Mouse (Mus musculus) neural tube, postnatal 0 days (tissue): ENCODE measurements around the gene Olfr218. TPM values are rescaled to one million over a fixed set of nuclear protein-coding genes. Genes with fewer than 3 reads are reported as not detected.

Source experiments
- polyA plus RNA-seq: library from polyadenylated mRNA; unstranded; fragments of >200 nt; fragmentation: Nextera tagmentation; extraction: Ambion mirVana; gene quantifications from 2 replicates; pipeline ENCODE4 v1.2.1, GENCODE M21; 2015

Olfr218 gene
- polyA plus RNA-seq = not detected in 2 replicates

DNA sequence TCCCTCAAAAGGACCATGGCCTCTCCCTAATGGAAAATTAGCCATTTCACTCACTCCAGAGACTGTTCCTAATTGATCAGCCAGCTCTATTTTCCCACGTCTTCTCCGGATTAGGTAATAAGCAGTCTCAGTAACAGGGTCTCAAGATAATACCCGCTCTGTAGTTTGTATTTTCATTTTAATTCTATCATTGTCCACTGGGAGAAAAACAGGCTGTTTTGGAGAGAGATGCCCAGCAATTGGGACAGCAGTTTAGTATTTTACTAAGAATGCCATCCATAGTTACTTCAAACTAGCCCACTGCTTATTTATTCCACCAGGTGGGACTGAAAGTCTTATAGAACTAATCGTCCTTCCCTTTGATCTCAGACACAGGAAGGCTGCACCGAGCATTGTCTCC, at the start of gene Olfr218:
Gene Olfr218 (plus strand): TSS at position 301 of the 400 bp plus-strand sequence.

DNA sequence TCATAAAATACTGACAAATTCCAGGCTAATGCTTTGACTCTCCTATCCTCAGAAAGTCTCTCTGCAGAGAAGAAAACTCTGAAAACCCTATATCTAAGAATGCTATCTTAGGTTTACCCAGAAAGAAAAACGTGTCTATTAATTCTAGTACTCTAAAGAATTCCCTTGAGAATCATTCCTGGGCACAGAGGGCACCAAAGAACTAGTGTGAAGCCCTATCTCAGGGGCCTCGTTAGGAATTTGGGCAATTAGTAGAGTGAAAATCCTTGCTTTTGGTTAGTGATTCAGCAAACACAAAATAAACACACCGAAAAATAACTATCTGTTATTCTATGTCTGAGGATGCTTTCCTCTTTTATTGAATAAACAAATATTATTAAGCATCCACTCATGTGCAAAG, 7.1 kb upstream of the Olfr218 start, which contains the start of gene Olfr1406:
Gene Olfr1406 (minus strand): TSS at position 101 of the 400 bp plus-strand sequence.

DNA sequence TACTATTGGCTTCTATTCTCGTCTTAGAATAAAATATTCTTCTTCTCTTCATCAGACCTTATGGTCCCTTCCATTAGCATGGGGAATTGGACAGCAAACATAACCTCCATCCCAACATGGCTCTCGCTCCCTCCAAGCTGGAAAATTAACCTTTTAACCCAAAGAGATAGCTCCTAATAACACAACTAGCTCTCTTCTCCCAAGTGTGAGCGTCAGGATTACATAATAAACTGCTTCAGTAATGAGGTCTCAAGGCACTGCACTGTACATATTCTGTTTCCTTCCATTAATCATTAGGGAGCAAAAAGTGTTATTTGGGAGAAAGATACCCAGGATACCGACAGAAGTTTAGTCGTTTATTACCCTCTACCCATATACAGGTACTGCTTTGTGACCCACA, 14.5 kb downstream of the Olfr218 start, which contains the start of gene Olfr1404:
Gene Olfr1404 (plus strand): TSS at position 301 of the 400 bp plus-strand sequence.

DNA sequence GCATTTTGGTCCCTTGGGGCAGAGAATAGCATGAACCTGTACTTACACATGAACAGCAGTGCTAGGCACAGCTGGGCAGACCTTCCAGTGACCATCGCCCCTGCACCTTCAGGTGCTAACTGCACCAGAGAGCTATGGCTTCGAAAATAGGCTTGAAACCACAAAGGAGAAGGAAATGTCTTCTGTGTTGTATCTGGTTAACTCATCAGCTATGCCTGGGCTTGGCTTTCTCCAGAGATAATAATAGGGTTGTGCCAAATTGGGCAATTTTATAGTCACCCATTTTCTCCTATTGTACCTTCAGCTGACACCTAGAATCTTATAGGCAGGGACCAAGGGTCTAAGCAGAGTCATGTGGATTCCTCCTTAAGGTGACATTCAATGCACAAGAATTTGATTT, 29.5 kb downstream of the Olfr218 start, which contains the start of gene Fcer1a:
Gene Fcer1a (minus strand): TSS at position 134 of the 400 bp plus-strand sequence.

Other genes with a start within 250 kb of the Olfr218 start
- gene Olfr16, start 247.4 kb upstream of the Olfr218 start, polyA plus RNA-seq = not detected in 2 replicates
- gene Olfr1408, start 60.4 kb upstream of the Olfr218 start, polyA plus RNA-seq = not detected in 2 replicates
- not detected in 2 replicates for gene Olfr1406, start 7.2 kb upstream of the Olfr218 start, polyA plus RNA-seq
- gene Olfr1404, start 14.6 kb downstream of the Olfr218 start, polyA plus RNA-seq = not detected in 2 replicates
- not detected in 2 replicates for gene Fcer1a, start 29.4 kb downstream of the Olfr218 start, polyA plus RNA-seq
- not detected in 2 replicates for gene Olfr418, start 68.2 kb downstream of the Olfr218 start, polyA plus RNA-seq
- gene Mptx2, start 80.0 kb downstream of the Olfr218 start, polyA plus RNA-seq = 0.19 TPM in 1 of 2 replicates, not detected in the other
- gene Ackr1, start 135.9 kb downstream of the Olfr218 start, polyA plus RNA-seq = 25.0 and 29.3 TPM in 2 replicates
- 1.4 and 2.2 TPM in 2 replicates for gene Aim2, start 153.1 kb downstream of the Olfr218 start, polyA plus RNA-seq
- gene Cadm3, start 169.9 kb downstream of the Olfr218 start, polyA plus RNA-seq = 61.7 and 66.2 TPM in 2 replicates